ENCODE assay signal across 8 mouse cellular contexts in genomic region chr17:67978786-67979185, GRCm38 (mm10). TPM values are rescaled to one million over a fixed set of nuclear protein-coding genes. Genes with fewer than 3 reads are reported as not detected.
A peak's percentile ranks its signal among the peaks of the same experiment; 100 is the strongest.
DNase-seq lines count a peak whose midpoint lies in the region; ATAC-seq and TF ChIP-seq lines count a peak whose summit lies in the region.

No protein-coding gene starts in this region.

- no peaks in the 10 kb centered on the region for H3K9me3 ChIP-seq in midbrain, embryonic 14.5 days (ENCODE audit: control insufficient read depth, low read length)
- H3K9me3 ChIP-seq in midbrain, embryonic 16.5 days (replicated peaks; ENCODE audit: control insufficient read depth, low read length, poor library complexity, severe bottlenecking), result no peaks in the 10 kb centered on the region
- no peaks in the 10 kb centered on the region for H3K9me3 ChIP-seq in heart, embryonic 15.5 days (replicated peaks)
- no peaks in the 10 kb centered on the region for H3K9me3 ChIP-seq in stomach, postnatal 0 days (ENCODE audit: control insufficient read depth, low read length)

- ATAC-seq in midbrain, embryonic 14.5 days (ENCODE audit: low FRiP score, low TSS enrichment), result no peak
- no peak for ATAC-seq in midbrain, embryonic 16.5 days
- peak; percentile 78 for ATAC-seq in heart, embryonic 15.5 days (replicated peaks; ENCODE audit: insufficient number of reproducible peaks, insufficient read depth, low FRiP score, low read depth)
- ATAC-seq in stomach, postnatal 0 days (ENCODE audit: low FRiP score, low TSS enrichment), result peak; percentile 79

- H3K9ac ChIP-seq in midbrain, embryonic 14.5 days (replicated peaks; ENCODE audit: low read length), result no peak overlapping the region
- no peak overlapping the region for H3K9ac ChIP-seq in midbrain, embryonic 16.5 days (ENCODE audit: low read depth, low read length)
- no peak overlapping the region for H3K9ac ChIP-seq in heart, embryonic 15.5 days
- no peak overlapping the region for H3K9ac ChIP-seq in stomach, postnatal 0 days (ENCODE audit: low read length)

- H3K27ac ChIP-seq in midbrain, embryonic 14.5 days (replicated peaks; ENCODE audit: low read depth, low read length), result no peak overlapping the region
- H3K27ac ChIP-seq in midbrain, embryonic 16.5 days (ENCODE audit: low read length), result no peak overlapping the region
- H3K27ac ChIP-seq in heart, embryonic 15.5 days, result peak overlapping the region; percentile 20
- peak overlapping the region; percentile 69 for H3K27ac ChIP-seq in stomach, postnatal 0 days (replicated peaks)

- H3K27me3 ChIP-seq in midbrain, embryonic 14.5 days (ENCODE audit: control insufficient read depth, insufficient read depth, low read length), result no peaks in the 10 kb centered on the region
- no peaks in the 10 kb centered on the region for H3K27me3 ChIP-seq in midbrain, embryonic 16.5 days (ENCODE audit: control insufficient read depth, insufficient read depth, low read depth, low read length)
- no peaks in the 10 kb centered on the region for H3K27me3 ChIP-seq in heart, embryonic 15.5 days
- no peaks in the 10 kb centered on the region for H3K27me3 ChIP-seq in stomach, postnatal 0 days (ENCODE audit: control insufficient read depth, insufficient read depth, low read length)

- H3K4me3 ChIP-seq in midbrain, embryonic 14.5 days (replicated peaks; ENCODE audit: low read depth, low read length), result no peak overlapping the region
- no peak overlapping the region for H3K4me3 ChIP-seq in midbrain, embryonic 16.5 days (ENCODE audit: low read depth, low read length)
- no peak overlapping the region for H3K4me3 ChIP-seq in heart, embryonic 15.5 days
- no peak overlapping the region for H3K4me3 ChIP-seq in stomach, postnatal 0 days (ENCODE audit: low read depth, low read length)

- WGBS in midbrain, embryonic 14.5 days, result 51% methylated on average over 3 of the region's 3 CpGs
- 55% methylated on average over 3 of the region's 3 CpGs for WGBS in midbrain, embryonic 16.5 days
- WGBS in heart, embryonic 15.5 days, result 32% methylated on average over 3 of the region's 3 CpGs
- WGBS in stomach, postnatal 0 days, result 6% methylated on average over 3 of the region's 3 CpGs

- no peaks in the 10 kb centered on the region for H3K36me3 ChIP-seq in midbrain, embryonic 14.5 days (ENCODE audit: control insufficient read depth, insufficient read depth, low read length)
- no peaks in the 10 kb centered on the region for H3K36me3 ChIP-seq in midbrain, embryonic 16.5 days (ENCODE audit: control insufficient read depth, insufficient read depth, low read length)
- no peaks in the 10 kb centered on the region for H3K36me3 ChIP-seq in heart, embryonic 15.5 days
- no peaks in the 10 kb centered on the region for H3K36me3 ChIP-seq in stomach, postnatal 0 days (ENCODE audit: control insufficient read depth, insufficient read depth, low read length)

- H3K4me2 ChIP-seq in midbrain, embryonic 14.5 days (ENCODE audit: low read length), result no peak overlapping the region
- no peak overlapping the region for H3K4me2 ChIP-seq in midbrain, embryonic 16.5 days (ENCODE audit: low read length)
- no peak overlapping the region for H3K4me2 ChIP-seq in heart, embryonic 15.5 days
- H3K4me2 ChIP-seq in stomach, postnatal 0 days (replicated peaks; ENCODE audit: low read depth), result peak overlapping the region; percentile 36; the same call in 1 of the 2 replicates

- TF ChIP-seq EP300 in stomach, postnatal 0 days (optimal IDR thresholded peaks at IDR 0.05), result no peak

- no peaks in the 10 kb centered on the region for H3K4me1 ChIP-seq in midbrain, embryonic 14.5 days (ENCODE audit: control insufficient read depth, insufficient read depth, low read length)
- no peaks in the 10 kb centered on the region for H3K4me1 ChIP-seq in midbrain, embryonic 16.5 days (ENCODE audit: control insufficient read depth, insufficient read depth, low read length)
- peaks cover 10% of the 10 kb centered on the region for H3K4me1 ChIP-seq in heart, embryonic 15.5 days (replicated peaks)
- H3K4me1 ChIP-seq in stomach, postnatal 0 days (replicated peaks; ENCODE audit: control insufficient read depth, insufficient read depth), result no peaks in the 10 kb centered on the region; the same call in 1 of the 2 replicates

- peak; percentile 31 for DNase-seq in midbrain, embryonic 14.5 days
- peak; percentile 65 to 82 for DNase-seq in cerebellum, postnatal 14 days
- peak; percentile 76 to 85 for DNase-seq in kidney, postnatal 4 days
- peak; percentile 46 for DNase-seq in stomach, postnatal 0 days (ENCODE audit: low spot score)
- no peak for DNase-seq in thymus, postnatal 14 days
- DNase-seq in natural killer cell, adult 2 months (ENCODE audit: low spot score in 2 of 2), result no peak

- no peak for TF ChIP-seq CTCF in stomach, postnatal 0 days (IDR thresholded peaks at IDR 0.05; ENCODE audit: low read depth)

RNA-seq across cellular contexts. Expression of gene Arhgap28, which starts 25.1 kb away (rescaled TPM):
- 3.7 and 8.4 TPM in 2 replicates for polyA plus RNA-seq in midbrain, embryonic 14.5 days (2014; fragmentation: Nextera tagmentation; extraction: Ambion mirVana)
- polyA plus RNA-seq in midbrain, embryonic 16.5 days (2015; fragmentation: Nextera tagmentation; extraction: Ambion mirVana), result 5.0 and 5.5 TPM in 2 replicates
- polyA plus RNA-seq in heart, embryonic 15.5 days (2015; fragmentation: Nextera tagmentation; extraction: Ambion mirVana), result 11.6 and 16.3 TPM in 2 replicates
- polyA plus RNA-seq in stomach, postnatal 0 days (2015; fragmentation: Nextera tagmentation; extraction: Ambion mirVana), result 5.7 and 5.8 TPM in 2 replicates

Comparison
In these comparisons a context has a peak if more than half of its experiments do, and no peak if none do; other contexts are left out.
1. ATAC-seq: peak in heart, embryonic 15.5 days (single experiment) and stomach, postnatal 0 days (single experiment); none in midbrain, embryonic 14.5 days (single experiment) and midbrain, embryonic 16.5 days (single experiment).
2. DNase-seq: peak in midbrain, embryonic 14.5 days (single experiment), cerebellum, postnatal 14 days (2 of 2), kidney, postnatal 4 days (2 of 2) and stomach, postnatal 0 days (single experiment); none in thymus, postnatal 14 days (single experiment) and natural killer cell, adult 2 months (0 of 2).
3. H3K27ac ChIP-seq: peak in heart, embryonic 15.5 days (single experiment) and stomach, postnatal 0 days (single experiment); none in midbrain, embryonic 14.5 days (single experiment) and midbrain, embryonic 16.5 days (single experiment).